Mouse (Mus musculus): ENCODE measurements around the gene Shld2. TPM values are rescaled to one million over a fixed set of nuclear protein-coding genes. Genes with fewer than 3 reads are reported as not detected.

Gene Shld2
- polyA plus RNA-seq, 1 experiment, result 4.2 TPM

- TF ChIP-seq POLR2A (IDR thresholded peaks at IDR 0.05; ENCODE audit: control insufficient read depth, extremely low read depth, insufficient read depth, low read length, poor library complexity) (no peak), CTCF (IDR thresholded peaks at IDR 0.05; ENCODE audit: borderline replicate concordance, control insufficient read depth, extremely low read depth, insufficient read depth, low read length, poor library complexity) (no peak)
Observed at GRCm38 (mm10) chr14:34303265-34303680, 7.0 kb downstream of the Shld2 start.

GRCm38 (mm10) chr14:34302681-34303242 is 7.5 kb downstream of the Shld2 start:
- WGBS, result 96% methylated on average over 5 of the region's 5 CpGs

More at GRCm38 (mm10) chr14:34303265-34303680, 7.0 kb downstream of the Shld2 start:
- no peaks in the 10 kb centered on the region for H3K27me3 ChIP-seq (ENCODE audit: control insufficient read depth, insufficient read depth, low read length)
- no peak for DNase-seq
- H3K4me3 ChIP-seq (ENCODE audit: control insufficient read depth, insufficient read depth, low read length), result no peak overlapping the region
- no peaks in the 10 kb centered on the region for H3K36me3 ChIP-seq (ENCODE audit: control insufficient read depth, insufficient read depth, low read length)
- WGBS, result 49% methylated on average over 5 of the region's 5 CpGs
- no peak overlapping the region for H3K27ac ChIP-seq (ENCODE audit: control insufficient read depth, insufficient read depth, low read length)
- peaks cover 5% of the 10 kb centered on the region for H3K4me1 ChIP-seq (replicated peaks; ENCODE audit: control insufficient read depth, insufficient read depth, low read length)

GRCm38 (mm10) chr14:34298871-34299700 is 11.2 kb downstream of the Shld2 start:
- 52% methylated on average over 11 of the region's 11 CpGs for WGBS
- Histone ChIP-seq H3K27me3 (ENCODE audit: control insufficient read depth, insufficient read depth, low read length) (no peaks in the 10 kb centered on the region), H3K4me1 (replicated peaks; ENCODE audit: control insufficient read depth, insufficient read depth, low read length) (peaks cover 5% of the 10 kb centered on the region), H3K36me3 (ENCODE audit: control insufficient read depth, insufficient read depth, low read length) (no peaks in the 10 kb centered on the region), H3K27ac (ENCODE audit: control insufficient read depth, insufficient read depth, low read length) (no peak overlapping the region), H3K4me3 (ENCODE audit: control insufficient read depth, insufficient read depth, low read length) (no peak overlapping the region)
- no peak for TF ChIP-seq POLR2A (IDR thresholded peaks at IDR 0.05; ENCODE audit: control insufficient read depth, extremely low read depth, insufficient read depth, low read length, poor library complexity)
- no peak for TF ChIP-seq CTCF (IDR thresholded peaks at IDR 0.05; ENCODE audit: borderline replicate concordance, control insufficient read depth, extremely low read depth, insufficient read depth, low read length, poor library complexity)
- no peak for DNase-seq

More at GRCm38 (mm10) chr14:34302681-34303242, 7.5 kb downstream of the Shld2 start:
- H3K36me3 ChIP-seq (ENCODE audit: control insufficient read depth, insufficient read depth, low read length), result no peaks in the 10 kb centered on the region
- H3K4me3 ChIP-seq (ENCODE audit: control insufficient read depth, insufficient read depth, low read length), result no peak overlapping the region
- H3K4me1 ChIP-seq (replicated peaks; ENCODE audit: control insufficient read depth, insufficient read depth, low read length), result peaks cover 5% of the 10 kb centered on the region
- H3K27ac ChIP-seq (ENCODE audit: control insufficient read depth, insufficient read depth, low read length), result no peak overlapping the region
- DNase-seq, result no peak
- H3K27me3 ChIP-seq (ENCODE audit: control insufficient read depth, insufficient read depth, low read length), result no peaks in the 10 kb centered on the region
- no peak for TF ChIP-seq CTCF (IDR thresholded peaks at IDR 0.05; ENCODE audit: borderline replicate concordance, control insufficient read depth, extremely low read depth, insufficient read depth, low read length, poor library complexity)

GRCm38 (mm10) chr14:34297634-34298033 is 12.7 kb downstream of the Shld2 start:
- 93% methylated on average over 2 of the region's 2 CpGs for WGBS
- H3K4me3 ChIP-seq (ENCODE audit: control insufficient read depth, insufficient read depth, low read length), result no peak overlapping the region
- no peak for DNase-seq
- H3K27ac ChIP-seq (ENCODE audit: control insufficient read depth, insufficient read depth, low read length), result no peak overlapping the region
- H3K4me1 ChIP-seq (replicated peaks; ENCODE audit: control insufficient read depth, insufficient read depth, low read length), result no peaks in the 10 kb centered on the region
- no peaks in the 10 kb centered on the region for H3K27me3 ChIP-seq (ENCODE audit: control insufficient read depth, insufficient read depth, low read length)
- no peak for TF ChIP-seq CTCF (IDR thresholded peaks at IDR 0.05; ENCODE audit: borderline replicate concordance, control insufficient read depth, extremely low read depth, insufficient read depth, low read length, poor library complexity)
- no peak for TF ChIP-seq POLR2A (IDR thresholded peaks at IDR 0.05; ENCODE audit: control insufficient read depth, extremely low read depth, insufficient read depth, low read length, poor library complexity)
- H3K36me3 ChIP-seq (ENCODE audit: control insufficient read depth, insufficient read depth, low read length), result no peaks in the 10 kb centered on the region

GRCm38 (mm10) chr14:34297038-34297437 is 13.3 kb downstream of the Shld2 start:
- Histone ChIP-seq H3K4me3 (ENCODE audit: control insufficient read depth, insufficient read depth, low read length) (no peak overlapping the region), H3K27ac (ENCODE audit: control insufficient read depth, insufficient read depth, low read length) (no peak overlapping the region), H3K4me1 (replicated peaks; ENCODE audit: control insufficient read depth, insufficient read depth, low read length) (no peaks in the 10 kb centered on the region), H3K27me3 (ENCODE audit: control insufficient read depth, insufficient read depth, low read length) (no peaks in the 10 kb centered on the region), H3K36me3 (ENCODE audit: control insufficient read depth, insufficient read depth, low read length) (no peaks in the 10 kb centered on the region)
- TF ChIP-seq CTCF (IDR thresholded peaks at IDR 0.05; ENCODE audit: borderline replicate concordance, control insufficient read depth, extremely low read depth, insufficient read depth, low read length, poor library complexity) (no peak), POLR2A (IDR thresholded peaks at IDR 0.05; ENCODE audit: control insufficient read depth, extremely low read depth, insufficient read depth, low read length, poor library complexity) (no peak)
- 80% methylated on average over 4 of the region's 4 CpGs for WGBS
- no peak for DNase-seq

- TF ChIP-seq POLR2A (IDR thresholded peaks at IDR 0.05; ENCODE audit: control insufficient read depth, extremely low read depth, insufficient read depth, low read length, poor library complexity) (no peak), CTCF (IDR thresholded peaks at IDR 0.05; ENCODE audit: borderline replicate concordance, control insufficient read depth, extremely low read depth, insufficient read depth, low read length, poor library complexity) (no peak)
- 68% methylated on average over 7 of the region's 7 CpGs for WGBS
- DNase-seq, result no peak
- H3K36me3 ChIP-seq (ENCODE audit: control insufficient read depth, insufficient read depth, low read length), result no peaks in the 10 kb centered on the region
- H3K4me3 ChIP-seq (ENCODE audit: control insufficient read depth, insufficient read depth, low read length), result no peak overlapping the region
- no peaks in the 10 kb centered on the region for H3K27me3 ChIP-seq (ENCODE audit: control insufficient read depth, insufficient read depth, low read length)
- H3K4me1 ChIP-seq (replicated peaks; ENCODE audit: control insufficient read depth, insufficient read depth, low read length), result no peaks in the 10 kb centered on the region
- no peak overlapping the region for H3K27ac ChIP-seq (ENCODE audit: control insufficient read depth, insufficient read depth, low read length)
Observed at GRCm38 (mm10) chr14:34296350-34296749, 13.9 kb downstream of the Shld2 start.
